8 mouse cellular contexts compared by ENCODE assay signal in the genomic region with DNA sequence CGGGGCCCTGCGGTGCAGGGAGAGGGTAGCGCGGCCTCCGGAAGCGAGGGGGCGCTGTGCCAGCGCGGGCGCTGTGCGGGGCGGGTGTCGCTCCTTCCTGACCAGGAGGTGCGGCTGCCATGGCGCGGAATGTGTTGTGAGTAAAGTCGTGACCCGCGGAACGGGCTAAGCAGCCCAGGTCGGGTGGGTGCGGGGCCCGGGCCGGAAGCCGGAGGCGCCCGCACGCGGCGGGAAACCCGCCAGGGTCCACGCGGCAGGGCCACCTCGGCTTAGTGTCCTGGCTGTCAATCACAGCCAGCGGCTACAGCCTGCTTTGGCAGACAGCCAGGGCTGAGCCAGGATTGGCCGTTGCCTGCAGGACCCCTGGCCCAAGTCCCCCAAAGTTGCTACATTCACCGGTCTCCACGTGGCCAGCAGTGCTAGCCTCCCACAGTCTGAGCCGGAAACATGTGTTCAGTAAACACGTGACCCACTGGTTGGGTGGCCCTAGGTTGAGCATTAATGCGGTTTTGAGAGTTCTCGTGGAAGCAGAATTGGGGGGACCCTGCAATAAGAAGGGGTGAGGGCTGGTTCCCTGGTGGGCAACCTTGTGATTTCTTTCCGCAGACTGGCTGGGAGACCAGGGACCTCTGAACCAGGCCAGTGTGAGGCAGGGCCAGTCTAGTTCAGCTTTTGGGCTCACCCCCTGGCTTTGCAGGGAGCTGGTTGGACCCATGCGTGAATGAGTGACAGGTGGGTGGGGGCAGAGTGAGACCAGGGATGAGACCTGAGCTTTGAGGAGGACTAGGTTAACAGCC. TPM values are rescaled to one million over a fixed set of nuclear protein-coding genes. Genes with fewer than 3 reads are reported as not detected.
DNase-seq lines count a peak whose midpoint lies in the region; ATAC-seq and TF ChIP-seq lines count a peak whose summit lies in the region.

No protein-coding gene starts in this region.

- 2% methylated on average over 33 of the region's 44 CpGs for WGBS in heart, embryonic 11.5 days (ENCODE audit: insufficient replicate concordance)
- 1% methylated on average over 43 of the region's 44 CpGs for WGBS in kidney, embryonic 16.5 days

- H3K79me3 ChIP-seq in C2C12 (ENCODE audit: low read depth), result no peaks in the 10 kb centered on the region

- peak overlapping the region; percentile 62 for H3K4me2 ChIP-seq in heart, embryonic 11.5 days
- peak overlapping the region; percentile 81 for H3K4me2 ChIP-seq in kidney, embryonic 16.5 days (replicated peaks; ENCODE audit: low read depth, low read length)

- H3K4me3 ChIP-seq in C2C12 (ENCODE audit: insufficient read depth, poor library complexity, severe bottlenecking), result peak overlapping the region; percentile 43
- H3K4me3 ChIP-seq in heart, embryonic 11.5 days (ENCODE audit: low read depth, low read length), result peak overlapping the region; percentile 49
- peak overlapping the region; percentile 73 for H3K4me3 ChIP-seq in kidney, embryonic 16.5 days (ENCODE audit: low read length)

- ATAC-seq in erythroblast, adult 5-6 weeks (replicated peaks; ENCODE audit: low FRiP score, poor library complexity, severe bottlenecking), result 0 out of 2 replicates have a peak, but pooled peaks have one; percentile 36
- peak; percentile 72 for ATAC-seq in heart, embryonic 11.5 days (replicated peaks; ENCODE audit: insufficient number of reproducible peaks, low FRiP score, low TSS enrichment)
- ATAC-seq in kidney, embryonic 16.5 days (ENCODE audit: low FRiP score, low TSS enrichment), result peak; percentile 85

- peak overlapping the region; percentile 81 for H3ac ChIP-seq in C2C12 (ENCODE audit: control insufficient read depth, insufficient read length, low read depth)

- TF ChIP-seq CTCF in C2C12 (IDR thresholded peaks at IDR 0.05; ENCODE audit: control insufficient read depth, insufficient read depth, insufficient read length), result peak; percentile 99

- peaks cover 46% of the 10 kb centered on the region for H3K4me1 ChIP-seq in heart, embryonic 11.5 days (ENCODE audit: control insufficient read depth, insufficient read depth, low read length)
- H3K4me1 ChIP-seq in kidney, embryonic 16.5 days (ENCODE audit: insufficient read depth, low read length), result peaks cover 43% of the 10 kb centered on the region

- peak overlapping the region; percentile 72 for H3K9ac ChIP-seq in heart, embryonic 11.5 days (ENCODE audit: low read depth, low read length)
- peak overlapping the region; percentile 94 for H3K9ac ChIP-seq in kidney, embryonic 16.5 days (replicated peaks; ENCODE audit: low read length)

- peaks cover 6% of the 10 kb centered on the region for H3K79me2 ChIP-seq in C2C12 (ENCODE audit: control insufficient read depth, insufficient read depth)

- H3K9me3 ChIP-seq in heart, embryonic 11.5 days (replicated peaks; ENCODE audit: control insufficient read depth, low read length), result no peaks in the 10 kb centered on the region
- no peaks in the 10 kb centered on the region for H3K9me3 ChIP-seq in kidney, embryonic 16.5 days (ENCODE audit: low read length)

- H3K27ac ChIP-seq in heart, embryonic 11.5 days (ENCODE audit: low read depth, low read length), result peak overlapping the region; percentile 82
- peak overlapping the region; percentile 97 for H3K27ac ChIP-seq in kidney, embryonic 16.5 days (ENCODE audit: low read length)

- no peaks in the 10 kb centered on the region for H3K27me3 ChIP-seq in C2C12 (ENCODE audit: control insufficient read depth, insufficient read depth, insufficient read length)
- no peaks in the 10 kb centered on the region for H3K27me3 ChIP-seq in heart, embryonic 11.5 days (ENCODE audit: control insufficient read depth, insufficient read depth, low read length)
- no peaks in the 10 kb centered on the region for H3K27me3 ChIP-seq in kidney, embryonic 16.5 days (ENCODE audit: insufficient read depth, low read length)

- H3K36me3 ChIP-seq in C2C12 (ENCODE audit: control insufficient read depth, insufficient read depth), result no peaks in the 10 kb centered on the region
- H3K36me3 ChIP-seq in heart, embryonic 11.5 days (ENCODE audit: control insufficient read depth, insufficient read depth, low read length), result no peaks in the 10 kb centered on the region; the same call in 1 of the 2 replicates
- peaks cover 4% of the 10 kb centered on the region; the same call in 1 of the 2 replicates for H3K36me3 ChIP-seq in kidney, embryonic 16.5 days (ENCODE audit: insufficient read depth, low read length)

- peak; percentile 93 for DNase-seq in brain, adult 2 months (ENCODE audit: low read depth, low spot score)
- peak; percentile 81 for DNase-seq in liver
- peak; percentile 31 to 76 for DNase-seq in monocyte, adult 2 months (ENCODE audit: low read depth in 1 of 2, low spot score in 2 of 2)
- peak; percentile 67 to 84 for DNase-seq in spleen, postnatal 14 days (ENCODE audit: low spot score in 2 of 2)

TF ChIP-seq in C2C12, 6 proteins besides CTCF, POLR2A, EP300 and RAD21:
- TF ChIP-seq USF1 (IDR thresholded peaks at IDR 0.05; ENCODE audit: low read depth) (peak; percentile 89), MYOD1 (IDR thresholded peaks at IDR 0.05; ENCODE audit: control insufficient read depth, insufficient read length, low read depth) (no peak), MAX (IDR thresholded peaks at IDR 0.05) (peak; percentile 86), CEBPB (IDR thresholded peaks at IDR 0.05; ENCODE audit: low read depth) (no peak)

RNA-seq across cellular contexts. Expression of a gene that starts 0.8 kb away (rescaled TPM):
- polyA plus RNA-seq in C2C12 (2012; fragmentation: generic; extraction: Trizol), result 72.2 TPM
- total RNA-seq in erythroblast, adult 5-6 weeks (2015; ENCODE audit: low replicate concordance), result not detected in 2 replicates
- 3.7 and 8.1 TPM in 2 replicates for total RNA-seq in erythroblast, adult 5-6 weeks (2017; ENCODE audit: low replicate concordance)
- polyA plus RNA-seq in heart, embryonic 11.5 days (2014; fragmentation: Nextera tagmentation; extraction: Ambion mirVana), result 15.4 and 19.3 TPM in 2 replicates
- polyA plus RNA-seq in kidney, embryonic 16.5 days (2015; fragmentation: Nextera tagmentation; extraction: Ambion mirVana), result 24.4 and 24.6 TPM in 2 replicates

RNA-seq across cellular contexts. Expression of a gene that starts 34.6 kb away (rescaled TPM):
- polyA plus RNA-seq in C2C12 (2012; fragmentation: generic; extraction: Trizol), result 6.8 TPM
- total RNA-seq in erythroblast, adult 5-6 weeks (2015; ENCODE audit: low replicate concordance), result not detected in 2 replicates
- total RNA-seq in erythroblast, adult 5-6 weeks (2017; ENCODE audit: low replicate concordance), result 2.0 TPM in 1 of 2 replicates, not detected in the other
- polyA plus RNA-seq in heart, embryonic 11.5 days (2014; fragmentation: Nextera tagmentation; extraction: Ambion mirVana), result 16.0 and 16.3 TPM in 2 replicates
- 14.2 and 17.2 TPM in 2 replicates for polyA plus RNA-seq in kidney, embryonic 16.5 days (2015; fragmentation: Nextera tagmentation; extraction: Ambion mirVana)

Comparison
In these comparisons a context has a peak if more than half of its experiments do, and no peak if none do; other contexts are left out.
1. Peak in every context shown above with its lines: DNase-seq, ATAC-seq, H3K4me3 ChIP-seq and H3K27ac ChIP-seq.